Mouse (Mus musculus) C2C12 (cell line): ENCODE measurements around the gene Rbm20. TPM values are rescaled to one million over a fixed set of nuclear protein-coding genes. Genes with fewer than 3 reads are reported as not detected.
A peak's percentile ranks its signal among the peaks of the same experiment; 100 is the strongest.

Experiments
- H3K27me3 ChIP-seq: one replicate; pipeline ENCODE4 v1.6.1; 2011; ENCODE audit not compliant: control insufficient read depth, insufficient read depth, insufficient read length
- H3K36me3 ChIP-seq: one replicate; pipeline ENCODE4 v1.6.1; 2011; ENCODE audit not compliant: control insufficient read depth, insufficient read depth
- H3K4me3 ChIP-seq: one replicate; pipeline ENCODE4 v1.5.1; 2011; ENCODE audit warnings: mild to moderate bottlenecking, control low read depth; ENCODE audit not compliant: poor library complexity, insufficient read depth, severe bottlenecking
- H3K79me2 ChIP-seq: one replicate; pipeline ENCODE4 v1.6.1; 2011; ENCODE audit not compliant: control insufficient read depth, insufficient read depth
- H3K79me3 ChIP-seq: one replicate; pipeline ENCODE4 v1.6.1; 2011; ENCODE audit warnings: low read depth, control low read depth
- H3ac ChIP-seq: one replicate; pipeline ENCODE3; 2011; ENCODE audit warnings: low read depth; ENCODE audit not compliant: control insufficient read depth, insufficient read length
- CEBPB ChIP-seq: IDR thresholded peaks from one replicate; pipeline ENCODE4 v1.6.1; 2011; ENCODE audit warnings: low read depth, mild to moderate bottlenecking, control low read depth, moderate library complexity
- CTCF ChIP-seq: IDR thresholded peaks from one replicate; pipeline ENCODE4 v1.5.1; 2011; ENCODE audit not compliant: control insufficient read depth, insufficient read depth, insufficient read length
- FOSL1 ChIP-seq: IDR thresholded peaks from one replicate; pipeline ENCODE4 v1.8.0; 2011; ENCODE audit warnings: mild to moderate bottlenecking, low read length; ENCODE audit not compliant: poor library complexity, insufficient read depth, severe bottlenecking
- MAX ChIP-seq: IDR thresholded peaks from one replicate; pipeline ENCODE4 v1.6.1; 2011; ENCODE audit warnings: mild to moderate bottlenecking, control low read depth
- MYOD1 ChIP-seq: IDR thresholded peaks from one replicate; pipeline ENCODE4 v1.6.1; 2011; ENCODE audit warnings: low read depth; ENCODE audit not compliant: control insufficient read depth, insufficient read length
- MYOG ChIP-seq: IDR thresholded peaks from one replicate; pipeline ENCODE4 v1.6.1; 2011; ENCODE audit not compliant: control insufficient read depth, insufficient read length; ENCODE audit errors: extremely low read depth
- USF1 ChIP-seq: IDR thresholded peaks from one replicate; pipeline ENCODE4 v1.6.1; 2011; ENCODE audit warnings: low read depth, mild to moderate bottlenecking, control low read depth, moderate library complexity
- polyA plus RNA-seq: library from polyadenylated mRNA; unstranded; fragments of >200 nt; fragmentation: generic; extraction: Trizol; gene quantifications from one replicate; pipeline ENCODE4 v1.2.1, GENCODE M21; 2012; ENCODE audit warnings: missing spikeins

The Rbm20 gene
- polyA plus RNA-seq, 1 experiment = 23.1 TPM

- TF ChIP-seq MAX = no peak
- TF ChIP-seq MYOD1 = no peak
- TF ChIP-seq CEBPB = no peak
- no peak for TF ChIP-seq MYOG
- no peak for TF ChIP-seq CTCF
- TF ChIP-seq USF1 = no peak
- no peak for TF ChIP-seq FOSL1
- no peak overlapping the region for H3ac ChIP-seq
- H3K36me3 ChIP-seq = no peaks in the 10 kb centered on the region
- H3K79me2 ChIP-seq = no peaks in the 10 kb centered on the region
- H3K4me3 ChIP-seq = no peak overlapping the region
- no peaks in the 10 kb centered on the region for H3K79me3 ChIP-seq
- no peaks in the 10 kb centered on the region for H3K27me3 ChIP-seq
These were observed 31.3 kb downstream of the Rbm20 start for GRCm38 (mm10) chr19:53708401-53708800.

DNA sequence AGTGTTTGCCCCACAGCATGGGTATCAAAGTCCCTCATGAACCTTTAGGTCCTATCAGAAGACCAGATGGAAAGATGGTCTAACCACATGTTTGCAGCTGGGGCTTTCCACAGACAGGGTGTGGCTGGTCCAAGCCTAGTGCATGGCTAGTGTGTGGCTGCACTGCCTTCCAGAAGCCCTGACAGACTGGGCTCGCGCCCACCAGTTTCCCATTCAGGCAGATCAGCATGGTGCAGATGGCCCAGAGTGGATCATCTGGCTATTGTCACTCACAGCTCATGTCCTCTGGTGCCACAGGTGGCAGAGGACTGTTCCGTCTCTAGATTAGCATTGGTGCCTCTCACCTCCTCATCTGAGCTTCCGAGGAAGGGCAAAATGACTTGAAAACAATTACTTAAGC lies 33.8 kb downstream of the Rbm20 start:
- peak; percentile 87 for TF ChIP-seq MYOD1
- no peak for TF ChIP-seq CTCF
- TF ChIP-seq CEBPB = no peak
- no peak for TF ChIP-seq USF1
- no peak for TF ChIP-seq MYOG
- TF ChIP-seq FOSL1 = no peak
- Histone ChIP-seq H3K79me2 (no peaks in the 10 kb centered on the region), H3K27me3 (no peaks in the 10 kb centered on the region), H3K36me3 (no peaks in the 10 kb centered on the region), H3K79me3 (no peaks in the 10 kb centered on the region), H3ac (no peak overlapping the region), H3K4me3 (no peak overlapping the region)

DNA sequence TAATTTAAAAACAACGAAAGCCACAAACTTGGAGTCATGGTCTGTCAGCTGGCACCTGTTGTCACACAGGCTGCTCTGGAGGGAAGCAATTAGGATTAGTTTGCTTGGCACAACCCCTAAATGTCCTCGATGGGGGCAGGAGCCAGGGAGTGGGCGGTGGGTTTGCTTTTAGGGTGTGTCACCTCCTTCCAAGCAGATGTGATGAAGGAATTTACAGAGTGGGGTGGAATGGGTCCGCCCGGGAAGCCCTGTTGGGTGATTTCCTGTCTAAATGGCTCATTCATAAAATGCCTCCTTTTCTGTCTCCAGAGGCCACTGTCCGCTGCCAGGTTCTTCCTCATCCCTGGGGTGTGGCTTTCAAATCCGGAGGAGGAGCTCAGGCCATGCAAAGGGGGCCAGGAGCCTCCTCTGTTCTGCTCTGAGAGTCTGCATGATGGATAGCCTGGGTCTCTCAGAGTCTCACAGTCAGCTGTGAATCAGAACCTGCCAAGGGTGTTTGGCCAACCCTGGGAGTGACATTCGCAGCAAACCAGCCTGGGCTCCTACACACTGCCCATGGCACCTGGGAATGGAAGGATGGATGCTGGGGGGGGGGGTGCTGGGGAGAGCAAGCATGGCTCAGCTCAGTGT lies 34.3 kb downstream of the Rbm20 start:
- Histone ChIP-seq H3K36me3 (no peaks in the 10 kb centered on the region), H3K79me3 (no peaks in the 10 kb centered on the region), H3K79me2 (no peaks in the 10 kb centered on the region), H3K27me3 (no peaks in the 10 kb centered on the region), H3K4me3 (no peak overlapping the region), H3ac (peak overlapping the region; percentile 7)
- no peak for TF ChIP-seq USF1
- TF ChIP-seq MYOD1 = peak; percentile 84

GRCm38 (mm10) chr19:53712297-53713025 lies 35.4 kb downstream of the Rbm20 start:
- H3K36me3 ChIP-seq = no peaks in the 10 kb centered on the region
- H3ac ChIP-seq = no peak overlapping the region
- no peaks in the 10 kb centered on the region for H3K79me2 ChIP-seq
- no peaks in the 10 kb centered on the region for H3K27me3 ChIP-seq
- H3K79me3 ChIP-seq = no peaks in the 10 kb centered on the region
- TF ChIP-seq MYOG = no peak
- no peak for TF ChIP-seq USF1
- no peak for TF ChIP-seq CEBPB
- peak; percentile 85 for TF ChIP-seq MYOD1
- no peak for TF ChIP-seq MAX
- no peak for TF ChIP-seq FOSL1
- peak; percentile 12 for TF ChIP-seq CTCF
- no peak overlapping the region for H3K4me3 ChIP-seq

- Histone ChIP-seq H3K4me3 (no peak overlapping the region), H3ac (no peak overlapping the region), H3K79me3 (no peaks in the 10 kb centered on the region), H3K36me3 (no peaks in the 10 kb centered on the region), H3K79me2 (no peaks in the 10 kb centered on the region), H3K27me3 (no peaks in the 10 kb centered on the region)
- no peak for TF ChIP-seq CEBPB
- TF ChIP-seq FOSL1 = no peak
- no peak for TF ChIP-seq MYOD1
- no peak for TF ChIP-seq USF1
- TF ChIP-seq CTCF = no peak
- TF ChIP-seq MYOG = no peak
- TF ChIP-seq MAX = no peak
These were observed 36.3 kb downstream of the Rbm20 start for GRCm38 (mm10) chr19:53713364-53713763.
